Mouse (Mus musculus): ENCODE data around the gene Defb11.
A peak's percentile ranks its signal among the peaks of the same experiment; 100 is the strongest.
"Not testable (repeated sequence)": the region's sequence is repeated elsewhere in the genome, so short reads cannot be mapped to it uniquely, and the experiment has no call there.

Gene Defb11

DNA sequence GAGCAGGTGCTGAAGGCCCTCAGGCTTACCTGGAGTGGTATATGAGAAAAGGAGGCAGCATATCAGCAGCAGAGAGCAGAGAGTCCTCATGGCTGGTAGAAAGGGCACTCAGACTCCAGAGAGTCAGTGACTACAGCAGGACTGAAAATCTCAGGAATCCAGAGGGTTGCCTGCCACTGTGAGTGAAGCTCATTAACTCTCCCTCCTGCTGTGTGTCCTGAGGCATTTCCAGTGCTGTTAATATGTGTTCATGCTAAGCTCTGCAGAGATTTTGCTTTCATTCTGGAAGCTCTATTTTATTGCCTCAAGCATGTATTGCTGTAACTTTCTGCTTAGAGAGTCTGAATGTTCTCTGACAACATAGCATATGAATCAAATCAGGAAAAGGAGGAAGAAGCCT is at the start of gene Defb11:
Defb11 (minus strand) TSS at position 123 of the 400 bp plus-strand sequence.
- not testable (repeated sequence) for DNase-seq (ENCODE audit: low spot score)

DNA sequence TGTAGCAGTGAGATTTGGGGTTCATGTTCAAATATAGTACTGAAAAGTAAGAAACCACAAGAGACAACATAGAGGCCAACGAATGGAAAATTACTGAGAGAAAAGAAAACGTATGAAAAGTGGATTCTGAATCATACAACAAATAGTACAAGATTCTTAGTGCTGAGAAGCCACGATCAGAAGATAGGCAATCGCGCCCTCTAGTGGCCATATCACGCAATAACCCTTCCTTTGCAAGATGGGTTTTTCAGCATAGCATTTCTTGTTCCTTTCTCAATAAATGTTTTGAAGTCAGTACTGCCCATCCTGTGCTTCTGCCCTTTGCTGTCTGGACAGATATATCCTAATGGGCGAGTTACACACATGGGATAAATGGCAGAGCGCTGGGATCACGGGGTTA is 49.1 kb upstream of the Defb11 start:
- peak; percentile 18 for DNase-seq (ENCODE audit: low spot score)

DNA sequence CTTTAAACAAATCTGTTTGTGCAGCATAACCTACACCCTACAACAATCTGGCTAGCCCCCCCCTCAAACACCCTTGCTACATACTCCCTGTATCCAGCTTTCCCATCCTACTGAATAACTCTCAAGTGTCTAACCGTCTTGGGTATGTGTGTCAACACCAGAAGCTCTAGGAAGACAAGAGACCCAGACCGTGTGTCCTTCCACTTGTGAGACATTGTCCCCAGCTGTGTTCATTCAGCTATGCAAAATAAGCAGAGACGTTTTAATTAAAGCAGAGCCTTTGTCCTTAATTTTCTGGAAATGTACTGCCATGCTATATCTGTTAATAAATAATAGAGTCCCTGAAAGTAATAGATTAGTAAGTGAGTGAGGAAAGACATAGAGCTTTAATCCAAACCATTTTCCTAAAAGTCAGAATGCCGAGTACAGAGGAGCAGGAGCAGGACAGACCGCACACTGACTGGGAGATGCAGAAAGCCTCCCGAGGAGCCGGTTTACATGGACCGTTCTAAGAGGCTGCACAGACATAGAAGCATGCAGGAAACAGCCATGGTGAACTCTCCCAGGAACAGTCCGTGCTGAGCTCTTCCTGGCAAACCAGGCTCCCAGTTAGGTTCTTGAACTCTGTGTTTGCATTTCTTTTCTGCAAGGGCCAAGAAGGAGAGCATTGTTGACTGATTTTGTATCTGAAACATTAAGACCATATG is 41.3 kb upstream of the Defb11 start:
- no peak for DNase-seq (ENCODE audit: low spot score)

DNA sequence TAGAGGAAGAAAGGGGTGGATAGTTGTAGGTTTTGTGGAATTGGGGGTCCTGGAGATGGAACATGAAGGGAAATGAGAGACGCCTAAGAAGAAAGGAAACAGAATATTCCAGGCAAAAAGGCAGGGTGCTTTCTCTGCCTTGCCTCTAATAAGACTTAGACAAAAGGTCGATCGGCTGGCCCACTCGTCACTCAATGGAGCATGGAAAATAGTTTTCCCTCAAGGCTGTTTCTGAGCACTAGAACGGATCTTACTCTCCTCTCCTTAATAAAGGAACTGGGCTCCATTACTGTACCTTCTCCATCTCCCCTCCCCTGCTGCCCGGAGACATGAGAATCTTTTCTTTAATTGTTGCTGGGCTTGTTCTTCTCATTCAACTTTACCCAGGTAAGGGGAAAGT is 40.2 kb upstream of the Defb11 start, which contains the start of gene Defb13:
Defb13 (plus strand) TSS at position 301 of the 400 bp plus-strand sequence.
- no peak for DNase-seq (ENCODE audit: low spot score)

DNA sequence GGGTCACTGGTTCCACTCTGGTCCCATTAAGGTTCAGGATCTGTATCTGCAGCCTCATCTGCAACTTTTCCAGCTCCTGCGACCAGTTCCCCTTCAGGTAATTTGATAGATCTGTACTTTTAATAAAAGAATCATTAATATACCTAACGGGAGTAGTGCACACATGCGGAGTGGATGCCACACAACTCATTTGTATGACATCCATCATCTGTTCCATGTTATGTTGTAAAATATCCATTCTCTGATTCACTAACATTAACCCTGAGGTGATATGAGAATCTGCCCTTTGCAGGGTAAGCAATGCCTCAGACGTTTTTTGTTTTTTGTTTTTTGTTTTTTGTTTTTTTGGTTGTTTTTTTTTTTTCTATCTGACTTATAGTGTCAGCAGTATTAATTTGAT is 31.8 kb upstream of the Defb11 start, which contains the start of gene Defb35:
Defb35 (plus strand) TSS at position 301 of the 400 bp plus-strand sequence.
- not testable (repeated sequence) for DNase-seq (ENCODE audit: low spot score)

DNA sequence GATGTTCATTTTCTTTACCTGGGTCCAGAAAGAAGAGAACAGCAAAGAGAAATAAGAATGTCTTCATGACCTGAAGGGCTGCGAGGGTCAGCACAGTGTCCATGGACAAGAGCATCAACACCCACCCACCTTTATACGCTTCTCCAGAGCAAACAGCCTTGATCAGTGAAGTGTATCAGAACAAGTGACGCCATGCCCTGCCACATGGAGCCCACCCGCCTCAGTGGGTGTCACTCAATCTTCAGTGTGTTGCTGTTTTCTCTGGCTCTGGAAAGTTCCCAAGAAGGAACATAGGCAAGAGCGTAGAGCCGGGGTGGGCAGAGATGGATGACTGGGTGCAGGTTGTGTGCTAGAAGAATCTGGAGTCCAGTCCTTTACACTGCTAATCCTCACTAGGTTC is 26.4 kb upstream of the Defb11 start, which contains the start of gene Defb15:
Defb15 (minus strand) TSS at position 101 of the 400 bp plus-strand sequence.
- no peak for DNase-seq (ENCODE audit: low spot score)

DNA sequence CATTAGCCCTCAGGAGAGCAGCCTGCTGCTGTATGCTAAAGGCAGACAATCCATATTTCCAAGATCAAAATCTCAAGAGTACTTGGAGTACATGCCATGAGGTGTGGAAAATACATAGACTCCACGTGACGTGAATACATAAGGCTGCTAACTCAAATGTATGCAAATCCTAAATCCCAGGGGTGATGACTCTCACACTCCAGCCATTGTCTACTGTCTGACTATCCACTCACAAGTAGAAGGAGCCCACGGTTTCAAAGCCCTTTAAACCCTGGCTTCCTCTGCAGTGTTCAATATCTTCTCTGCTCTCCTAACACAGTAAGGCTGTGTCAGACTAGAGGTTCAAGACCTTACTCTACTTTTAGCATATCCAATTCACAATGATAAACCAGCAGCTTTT is 24.5 kb upstream of the Defb11 start:
- DNase-seq (ENCODE audit: low spot score), result not testable (repeated sequence)

DNA sequence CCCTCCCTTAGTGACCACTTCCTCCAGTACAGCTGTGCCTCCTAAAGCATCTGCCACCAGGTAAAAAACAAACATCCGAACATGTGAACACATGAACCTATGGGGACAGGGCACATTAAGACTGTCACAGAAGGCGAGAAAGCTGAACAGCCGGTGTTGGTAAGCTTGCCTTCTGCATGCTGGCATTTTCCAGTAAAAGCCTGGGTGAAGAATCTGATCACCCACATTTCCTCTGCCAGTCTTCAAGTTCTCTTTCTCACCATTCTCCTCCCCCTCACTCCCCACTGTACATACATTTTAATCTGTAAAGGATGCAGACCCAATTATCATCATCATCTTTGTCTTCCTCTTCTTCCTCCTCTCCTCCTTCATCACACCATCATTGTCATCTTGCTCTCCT is 9.4 kb upstream of the Defb11 start:
- no peak for DNase-seq (ENCODE audit: low spot score)

DNA sequence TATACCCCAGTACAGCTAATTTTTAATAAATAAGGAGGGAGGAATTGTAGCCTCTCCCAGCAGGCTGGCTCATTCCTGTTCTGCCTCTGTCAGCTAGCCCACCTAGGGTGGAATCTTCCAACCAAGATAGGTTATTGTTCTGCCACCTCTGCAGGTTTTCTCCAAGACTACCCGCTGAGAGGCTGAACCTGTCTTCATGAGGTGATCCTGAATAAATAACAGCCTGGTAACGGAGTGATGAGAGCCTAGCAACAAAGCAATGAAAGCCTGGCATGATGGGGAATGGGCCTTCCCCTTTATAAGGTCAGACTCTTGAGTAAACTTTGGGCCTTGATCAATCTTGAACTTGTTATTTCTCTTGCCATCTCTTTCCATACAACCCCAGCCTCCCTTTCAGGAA is 6.3 kb upstream of the Defb11 start:
- DNase-seq (ENCODE audit: low spot score), result no peak

DNA sequence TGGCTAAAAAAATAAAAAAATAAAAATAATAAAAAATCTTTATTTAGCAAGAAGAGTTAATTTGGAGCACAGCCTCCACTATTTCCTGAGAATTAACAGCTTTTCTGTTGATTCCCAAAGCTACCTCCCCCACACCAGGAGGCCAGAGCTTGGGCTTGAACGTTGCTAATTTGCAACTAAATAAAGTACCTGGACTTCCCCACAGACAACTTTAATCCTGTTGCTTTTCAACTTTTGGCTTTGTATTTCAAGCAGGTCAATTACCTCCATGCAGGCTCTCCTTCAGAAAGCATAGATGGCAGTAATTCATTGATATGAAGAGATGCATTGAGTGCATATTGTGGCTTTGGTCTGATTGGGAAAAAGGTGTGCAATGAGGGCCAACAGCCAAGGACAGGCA is 5.7 kb upstream of the Defb11 start:
- no peak for DNase-seq (ENCODE audit: low spot score)

DNA sequence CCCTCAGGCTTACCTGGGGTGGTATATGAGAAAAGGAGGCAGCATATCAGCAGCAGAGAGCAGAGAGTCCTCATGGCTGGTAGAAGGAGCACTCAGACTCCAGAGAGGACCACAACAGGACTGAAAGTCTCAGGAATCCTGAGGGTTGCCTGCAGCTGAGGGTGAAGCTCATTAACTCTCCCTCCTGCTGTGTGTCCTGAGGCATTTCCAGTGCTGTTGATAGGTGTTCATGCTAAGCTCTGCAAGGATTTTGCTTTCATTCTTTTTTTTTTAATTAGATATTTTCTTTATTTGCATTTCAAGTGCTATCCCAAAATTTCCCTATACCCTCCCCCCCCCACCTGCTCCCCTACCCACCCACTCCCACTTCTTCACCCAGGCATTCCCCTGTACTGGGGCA is 20.9 kb downstream of the Defb11 start, which contains the start of gene Defb9:
Defb9 (minus strand) TSS at position 101 of the 400 bp plus-strand sequence.
- DNase-seq (ENCODE audit: low spot score), result not testable (repeated sequence)

DNA sequence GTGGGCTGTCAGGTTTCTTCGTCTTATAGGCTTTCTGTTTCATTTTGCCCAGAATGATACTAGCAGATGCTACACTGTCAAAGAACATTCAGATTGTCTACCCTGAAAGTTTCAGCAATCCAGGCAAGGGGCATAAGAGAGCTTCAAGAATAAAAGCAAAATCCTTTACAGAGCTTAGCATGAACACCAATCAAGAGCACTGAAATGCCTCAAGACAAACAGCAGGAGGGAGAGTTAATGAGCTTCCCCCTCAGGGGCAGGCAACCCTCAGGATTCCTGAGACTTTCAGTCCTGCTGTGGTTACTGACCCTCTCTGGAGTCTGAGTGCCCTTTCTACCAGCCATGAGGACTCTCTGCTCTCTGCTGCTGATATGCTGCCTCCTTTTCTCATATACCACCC is 47.6 kb downstream of the Defb11 start, which contains the start of gene Defb10:
Defb10 (plus strand) TSS at position 316 of the 400 bp plus-strand sequence.
- DNase-seq (ENCODE audit: low spot score), result not testable (repeated sequence)
